Comparison of ENCODE assay signal across 18 mouse cellular contexts in the genomic region with DNA sequence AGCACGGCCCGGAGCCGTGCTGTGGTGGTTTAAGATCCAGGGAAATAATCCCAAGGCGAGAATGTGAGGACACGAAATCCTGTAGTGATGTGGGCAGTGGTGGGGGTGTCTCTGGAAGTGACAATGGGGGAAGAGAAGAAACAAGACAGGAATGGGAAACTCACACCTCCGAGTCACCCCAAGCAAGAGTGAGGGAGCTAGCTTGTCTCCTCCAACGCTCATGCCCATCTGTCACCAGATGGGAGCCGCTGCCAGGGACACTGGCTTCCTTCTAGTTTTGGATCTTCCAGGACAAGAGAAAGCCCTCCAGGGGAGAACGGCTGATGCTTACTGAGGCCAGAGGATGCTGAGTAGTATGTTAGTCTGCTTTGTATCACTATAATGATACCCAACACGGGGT.
DNase-seq lines count a peak whose midpoint lies in the region; ATAC-seq and TF ChIP-seq lines count a peak whose summit lies in the region.
"Had no signal": no experiment of that assay in that cellular context is flagged by ENCODE, and none has a peak within 500 bp of the region (broad histone marks: within the 10 kb centered on the region; RNA-seq: fewer than 3 reads in every experiment).

No protein-coding gene starts in this region.

- intact Hi-C loops in left cerebral cortex, postnatal 36 days (cut with DNase I): loop anchor here (5.0 kb wide), 3 partner anchors 99 to 354 kb away; a partner anchor contains a TSS
- intact Hi-C loops in heart, postnatal 10 days (cut with DNase I): no loop called here

- H3K36me3 ChIP-seq in midbrain, embryonic 10.5 days: no peaks in the 10 kb centered on the region
- H3K36me3 ChIP-seq: hindbrain, embryonic 15.5 days; liver, embryonic 13.5 days; neural tube, embryonic 13.5 days had no signal

- no peak for TF ChIP-seq CTCF in cerebellum, adult 2 months (IDR thresholded peaks at IDR 0.05; ENCODE audit: borderline replicate concordance, insufficient read depth, low read depth, low read length)
- TF ChIP-seq CTCF in cortical plate, adult 2 months (IDR thresholded peaks at IDR 0.05; ENCODE audit: extremely low read depth, insufficient read depth, low read length): no peak

- TF ChIP-seq POLR2A in cerebellum, adult 2 months (IDR thresholded peaks at IDR 0.05; ENCODE audit: borderline replicate concordance, insufficient read depth, low read length): no peak
- TF ChIP-seq POLR2A in cortical plate, adult 2 months (IDR thresholded peaks at IDR 0.05; ENCODE audit: extremely low read depth, insufficient read depth, low read length): no peak

- WGBS in cerebellum, adult 2 months: 59% methylated on average over 10 of the region's 10 CpGs
- WGBS in midbrain, embryonic 10.5 days: 93% methylated on average over 10 of the region's 10 CpGs

- H3K4me3 ChIP-seq in cerebellum, adult 2 months (replicated peaks; ENCODE audit: insufficient read depth, low read depth, low read length): no peak overlapping the region
- no peak overlapping the region for H3K4me3 ChIP-seq in cortical plate, adult 2 months (ENCODE audit: insufficient read depth, low read length)
- H3K4me3 ChIP-seq in midbrain, embryonic 10.5 days: no peak overlapping the region
- H3K4me3 ChIP-seq: forebrain, embryonic 13.5 days; heart, adult 2 months; hindbrain, embryonic 15.5 days; liver, embryonic 13.5 days; neural tube, embryonic 13.5 days had no signal

- ATAC-seq in frontal cortex, adult (ENCODE audit: low TSS enrichment): peak; percentile 84
- ATAC-seq: forebrain, embryonic 13.5 days; Patski had no signal

- no peaks in the 10 kb centered on the region for H3K9me3 ChIP-seq in midbrain, embryonic 10.5 days (replicated peaks)
- H3K9me3 ChIP-seq: forebrain, embryonic 13.5 days; hindbrain, embryonic 15.5 days; liver, embryonic 13.5 days; neural tube, embryonic 13.5 days had no signal

- H3K27ac ChIP-seq in cerebellum, adult 2 months (ENCODE audit: insufficient read depth, low read length): no peak overlapping the region; the same call in 1 of the 2 replicates
- 0 out of 2 replicates have a peak overlapping the region, but pooled peaks have one; percentile 21 for H3K27ac ChIP-seq in cortical plate, adult 2 months (ENCODE audit: insufficient read depth, low read length)
- H3K27ac ChIP-seq in midbrain, embryonic 10.5 days (replicated peaks): no peak overlapping the region
- H3K27ac ChIP-seq: forebrain, embryonic 13.5 days; heart, adult 2 months; hindbrain, embryonic 15.5 days; liver, embryonic 13.5 days; neural tube, embryonic 13.5 days; stomach, postnatal 0 days had no signal

- peaks cover 21% of the 10 kb centered on the region; the same call in 1 of the 2 replicates for H3K4me1 ChIP-seq in cerebellum, adult 2 months (ENCODE audit: control insufficient read depth, insufficient read depth, low read length)
- H3K4me1 ChIP-seq in cortical plate, adult 2 months (ENCODE audit: control insufficient read depth, insufficient read depth, low read length): peaks cover 1% of the 10 kb centered on the region; the same call in 1 of the 2 replicates
- H3K4me1 ChIP-seq in midbrain, embryonic 10.5 days: peaks cover 5% of the 10 kb centered on the region; the same call in 1 of the 2 replicates
- H3K4me1 ChIP-seq: hindbrain, embryonic 15.5 days; liver, embryonic 13.5 days; neural tube, embryonic 13.5 days had no signal

- H3K27me3 ChIP-seq in cerebellum, adult 2 months (ENCODE audit: control insufficient read depth, insufficient read depth, low read length): no peaks in the 10 kb centered on the region
- no peaks in the 10 kb centered on the region for H3K27me3 ChIP-seq in midbrain, embryonic 10.5 days (ENCODE audit: low read depth, poor library complexity, severe bottlenecking)
- H3K27me3 ChIP-seq: forebrain, embryonic 13.5 days; hindbrain, embryonic 15.5 days; liver, embryonic 13.5 days; neural tube, embryonic 13.5 days had no signal

- DNase-seq in frontal cortex, postnatal 14 days (ENCODE audit: low spot score in 2 of 2): no peak
- DNase-seq in cerebellum, adult 2 months: peak; percentile 67 to 75
- peak; percentile 72 to 84 for DNase-seq in left cerebral cortex, postnatal 36 days (ENCODE audit: low spot score in 2 of 2)
- DNase-seq in midbrain, embryonic 10.5 days (ENCODE audit: low spot score): no peak
- DNase-seq in heart, postnatal 10 days: no peak
- no peak for DNase-seq in adipocyte (ENCODE audit: low spot score)
- DNase-seq: heart, adult 2 months; kidney, adult 11 months; liver, embryonic 13.5 days; lung, postnatal 14 days; thymus, postnatal 36 days had no signal

Comparison
In these comparisons a context has a peak if more than half of its experiments do, and no peak if none do; other contexts are left out.
1. DNase-seq: peak in cerebellum, adult 2 months (2 of 2) and left cerebral cortex, postnatal 36 days (2 of 2); none in frontal cortex, postnatal 14 days (0 of 2), midbrain, embryonic 10.5 days (single experiment), heart, postnatal 10 days (0 of 2) and adipocyte (single experiment).